In the genomic region with DNA sequence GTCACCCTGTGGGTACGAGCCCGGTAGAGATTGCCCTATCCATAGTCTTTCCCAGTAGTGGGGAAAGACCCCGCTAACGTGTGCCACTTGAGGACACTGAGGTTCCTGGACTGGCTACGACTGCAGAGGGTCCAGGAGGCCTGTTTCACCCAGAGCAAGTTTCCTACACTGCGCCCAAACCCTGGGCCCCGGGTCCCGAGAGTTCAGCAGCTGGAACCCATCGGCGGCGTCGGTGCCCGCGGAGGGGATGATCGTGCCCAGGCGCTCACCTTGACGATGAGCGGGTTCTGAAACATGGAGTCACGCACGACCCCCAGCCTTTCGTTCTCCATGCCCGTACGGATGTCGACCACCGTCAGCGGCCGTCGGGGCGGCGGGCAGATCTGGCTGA, we compare ENCODE assay signal across 8 mouse cellular contexts. TPM values are rescaled to one million over a fixed set of nuclear protein-coding genes. Genes with fewer than 3 reads are reported as not detected.
DNase-seq lines count a peak whose midpoint lies in the region; ATAC-seq and TF ChIP-seq lines count a peak whose summit lies in the region.

No protein-coding gene starts in this region.

- no peak overlapping the region; the same call in 1 of the 2 replicates for H3K27ac ChIP-seq in testis, adult 2 months (ENCODE audit: control insufficient read depth, insufficient read depth, low read depth, low read length)
- no peak overlapping the region for H3K27ac ChIP-seq in liver, embryonic 13.5 days

- H3K4me1 ChIP-seq in testis, adult 2 months (ENCODE audit: control insufficient read depth, insufficient read depth, low read length), result peaks cover 12% of the 10 kb centered on the region
- H3K4me1 ChIP-seq in liver, embryonic 13.5 days (replicated peaks), result peaks cover 13% of the 10 kb centered on the region

- H3K9me3 ChIP-seq in liver, embryonic 13.5 days (replicated peaks), result no peaks in the 10 kb centered on the region

- DNase-seq in CD4-positive, CD25-positive, alpha-beta regulatory T cell, adult 2 months (ENCODE audit: low read depth, low spot score), result peak; percentile 41
- no peak for DNase-seq in testis, postnatal 10 days (ENCODE audit: low spot score)
- DNase-seq in liver, embryonic 13.5 days, result no peak
- no peak for DNase-seq in right cerebral cortex, postnatal 25 days
- DNase-seq in layer of hippocampus, postnatal 10 days (ENCODE audit: low spot score in 2 of 2), result no peak
- no peak for DNase-seq in gastrocnemius, postnatal 14 days

- H3K4me3 ChIP-seq in testis, adult 2 months (ENCODE audit: control insufficient read depth, low read depth, low read length), result peak overlapping the region; percentile 90
- peak overlapping the region; percentile 58 for H3K4me3 ChIP-seq in liver, embryonic 13.5 days (replicated peaks)

- ATAC-seq in CD4-positive, CD25-positive, alpha-beta regulatory T cell, adult 4 months, result no peak
- 0 out of 2 replicates have a peak, but pooled peaks have one; percentile 7 for ATAC-seq in liver, embryonic 13.5 days (ENCODE audit: low read depth)

- WGBS in liver, embryonic 13.5 days (ENCODE audit: insufficient replicate concordance), result 3% methylated on average over 30 of the region's 30 CpGs

- peak overlapping the region; percentile 47 for H3K9ac ChIP-seq in liver, embryonic 13.5 days

- no peak; the same call in 1 of the 2 replicates for TF ChIP-seq POLR2A in testis, adult 2 months (IDR thresholded peaks at IDR 0.05; ENCODE audit: control insufficient read depth, low read depth, low read length)

- no peak for TF ChIP-seq CTCF in testis, adult 2 months (IDR thresholded peaks at IDR 0.05; ENCODE audit: control insufficient read depth, insufficient read depth, insufficient replicate concordance, low read depth, low read length)

- no peaks in the 10 kb centered on the region for H3K36me3 ChIP-seq in testis, adult 2 months (ENCODE audit: control insufficient read depth, insufficient read depth, low read length)
- H3K36me3 ChIP-seq in liver, embryonic 13.5 days, result no peaks in the 10 kb centered on the region

- intact Hi-C loops in gastrocnemius, postnatal 14 days (cut with DNase I; ENCODE audit: low total_unique reads), result loop anchor here (5.0 kb wide), 2 partner anchors 132 to 302 kb away; no protein-coding TSS in a partner anchor

- peak overlapping the region; percentile 75 for H3K4me2 ChIP-seq in liver, embryonic 13.5 days

- no peaks in the 10 kb centered on the region for H3K27me3 ChIP-seq in testis, adult 2 months (ENCODE audit: control insufficient read depth, insufficient read depth, low read length)
- peaks cover 39% of the 10 kb centered on the region for H3K27me3 ChIP-seq in liver, embryonic 13.5 days

RNA-seq across cellular contexts. Expression of a gene that starts 0.3 kb away (rescaled TPM):
- polyA plus RNA-seq in CD4-positive, CD25-positive, alpha-beta regulatory T cell, adult 4 months (2017; shearing (Covaris generic)), result under 1 TPM; 0.46 to 0.47 TPM
- polyA plus RNA-seq in testis, adult 2 months (2012; rRNA removed), result 19.9 and 20.9 TPM in 2 replicates
- polyA plus RNA-seq in liver, embryonic 13.5 days (2015; fragmentation: Nextera tagmentation; extraction: Ambion mirVana), result 0.08 and 0.13 TPM in 2 replicates
- total RNA-seq in layer of hippocampus, postnatal 10 days (2021), result 1 to 10 TPM in 1 of 2 experiments, under 1 TPM in 1; 0.64 to 1.2 TPM
- total RNA-seq in gastrocnemius, postnatal 14 days (2021), result not detected

RNA-seq across cellular contexts. Expression of a gene that starts 5.5 kb away (rescaled TPM):
- 10 to 100 TPM; 20.7 to 24.1 TPM for polyA plus RNA-seq in CD4-positive, CD25-positive, alpha-beta regulatory T cell, adult 4 months (2017; shearing (Covaris generic))
- polyA plus RNA-seq in testis, adult 2 months (2012; rRNA removed), result 8.1 and 10.9 TPM in 2 replicates
- polyA plus RNA-seq in liver, embryonic 13.5 days (2015; fragmentation: Nextera tagmentation; extraction: Ambion mirVana), result 4.6 and 5.2 TPM in 2 replicates
- 10 to 100 TPM; 10.5 to 12.0 TPM for total RNA-seq in layer of hippocampus, postnatal 10 days (2021)
- total RNA-seq in gastrocnemius, postnatal 14 days (2021), result 1 to 10 TPM; 3.2 to 3.5 TPM

Comparison
In these comparisons a context has a peak if more than half of its experiments do, and no peak if none do; other contexts are left out.
1. RNA of a gene that starts 0.3 kb away (polyA plus RNA-seq): 19.9 to 20.9 TPM in testis, adult 2 months; 0.46 to 0.47 TPM in CD4-positive, CD25-positive, alpha-beta regulatory T cell, adult 4 months and 0.08 to 0.13 TPM in liver, embryonic 13.5 days; every median in the first group is over 10 times any median in the second.